Mouse (Mus musculus): ENCODE results near the gene Plekho2. TPM values are rescaled to one million over a fixed set of nuclear protein-coding genes. Genes with fewer than 3 reads are reported as not detected.

The Plekho2 gene
- polyA plus RNA-seq (2015; fragmentation: Nextera tagmentation; extraction: Ambion mirVana), result 5.8 and 7.6 TPM in 2 replicates

- peak within 1 kb of the TSS; percentile 75 for H3K9ac ChIP-seq
- H3K27me3 ChIP-seq, result no peaks in the 10 kb centered on the region
- ATAC-seq (ENCODE audit: low FRiP score), result peak; percentile 93
- H3K27ac ChIP-seq, result peak within 1 kb of the TSS; percentile 71
- peaks cover 48% of the 10 kb centered on the region for H3K4me1 ChIP-seq (replicated peaks)
- H3K4me2 ChIP-seq, result peak within 1 kb of the TSS; percentile 61
- peak within 1 kb of the TSS; percentile 54 for H3K4me3 ChIP-seq
- under 1% methylated on average over 42 of the region's 45 CpGs for WGBS
- H3K36me3 ChIP-seq, result no peaks in the 10 kb centered on the region
- no peaks in the 10 kb centered on the region for H3K9me3 ChIP-seq
These were observed at the start of gene Plekho2 for GRCm38 (mm10) chr9:65579781-65580371. Gene Plekho2 (minus strand): TSS chr9:65580040.

GRCm38 (mm10) chr9:65629025-65629766, 49.4 kb upstream of the Plekho2 start, which contains the start of gene Rbpms2:
Gene Rbpms2 (plus strand): TSS chr9:65629648.
- WGBS, result 2% methylated on average over 40 of the region's 40 CpGs
- no peaks in the 10 kb centered on the region for H3K36me3 ChIP-seq
- H3K27me3 ChIP-seq, result peaks cover 70% of the 10 kb centered on the region
- peak within 1 kb of the TSS; percentile 68 for H3K4me3 ChIP-seq
- peak within 1 kb of the TSS; percentile 78 for H3K9ac ChIP-seq
- H3K4me1 ChIP-seq (replicated peaks), result peaks cover 27% of the 10 kb centered on the region
- no peak for ATAC-seq (ENCODE audit: low FRiP score)
- H3K4me2 ChIP-seq, result peak within 1 kb of the TSS; percentile 93
- no peak within 1 kb of the TSS for H3K27ac ChIP-seq
- H3K9me3 ChIP-seq, result no peaks in the 10 kb centered on the region

- peaks cover 6% of the 10 kb centered on the region for H3K4me1 ChIP-seq (replicated peaks)
- no peaks in the 10 kb centered on the region for H3K9me3 ChIP-seq
- H3K9ac ChIP-seq, result no peak overlapping the region
- ATAC-seq (ENCODE audit: low FRiP score), result no peak
- H3K27ac ChIP-seq, result no peak overlapping the region
- H3K4me2 ChIP-seq, result no peak overlapping the region
- peaks cover 28% of the 10 kb centered on the region for H3K27me3 ChIP-seq
- 78% methylated on average over 2 of the region's 2 CpGs for WGBS
- no peak overlapping the region for H3K4me3 ChIP-seq
- no peaks in the 10 kb centered on the region for H3K36me3 ChIP-seq
These were observed 44.4 kb upstream of the Plekho2 start for GRCm38 (mm10) chr9:65624266-65624665.

- H3K27me3 ChIP-seq, result peaks cover 14% of the 10 kb centered on the region
- no peaks in the 10 kb centered on the region for H3K36me3 ChIP-seq
- no peak overlapping the region for H3K9ac ChIP-seq
- H3K4me2 ChIP-seq, result no peak overlapping the region
- ATAC-seq (ENCODE audit: low FRiP score), result no peak
- WGBS, result 95% methylated on average over 5 of the region's 5 CpGs
- H3K27ac ChIP-seq, result no peak overlapping the region
- no peaks in the 10 kb centered on the region for H3K9me3 ChIP-seq
- H3K4me3 ChIP-seq, result no peak overlapping the region
- H3K4me1 ChIP-seq (replicated peaks), result no peaks in the 10 kb centered on the region
These were observed 43.0 kb upstream of the Plekho2 start for GRCm38 (mm10) chr9:65622826-65623225.

- H3K4me1 ChIP-seq (replicated peaks), result no peaks in the 10 kb centered on the region
- H3K36me3 ChIP-seq, result no peaks in the 10 kb centered on the region
- no peak for ATAC-seq (ENCODE audit: low FRiP score)
- no peaks in the 10 kb centered on the region for H3K9me3 ChIP-seq
- no peak overlapping the region for H3K4me3 ChIP-seq
- H3K27ac ChIP-seq, result no peak overlapping the region
- H3K4me2 ChIP-seq, result no peak overlapping the region
- 81% methylated on average over 2 of the region's 2 CpGs for WGBS
- no peak overlapping the region for H3K9ac ChIP-seq
- H3K27me3 ChIP-seq, result peaks cover 5% of the 10 kb centered on the region; the same call in 1 of the 2 replicates
These were observed 41.8 kb upstream of the Plekho2 start for GRCm38 (mm10) chr9:65621666-65622065.

- WGBS, result 88% methylated on average over 4 of the region's 4 CpGs
These were observed 41.4 kb upstream of the Plekho2 start for GRCm38 (mm10) chr9:65621196-65621595.

GRCm38 (mm10) chr9:65619311-65619710, 39.5 kb upstream of the Plekho2 start:
- Histone ChIP-seq H3K27me3 (no peaks in the 10 kb centered on the region), H3K36me3 (no peaks in the 10 kb centered on the region), H3K9ac (no peak overlapping the region), H3K4me1 (replicated peaks) (no peaks in the 10 kb centered on the region), H3K27ac (no peak overlapping the region), H3K4me2 (no peak overlapping the region), H3K4me3 (no peak overlapping the region), H3K9me3 (no peaks in the 10 kb centered on the region)
- WGBS, result 66% methylated on average over 3 of the region's 3 CpGs
- no peak for ATAC-seq (ENCODE audit: low FRiP score)

More at GRCm38 (mm10) chr9:65621196-65621595, 41.4 kb upstream of the Plekho2 start:
- Histone ChIP-seq H3K9me3 (no peaks in the 10 kb centered on the region), H3K36me3 (no peaks in the 10 kb centered on the region), H3K4me1 (replicated peaks) (no peaks in the 10 kb centered on the region), H3K4me2 (no peak overlapping the region), H3K27ac (no peak overlapping the region), H3K4me3 (no peak overlapping the region), H3K27me3 (peaks cover under 1% of the 10 kb centered on the region; the same call in 1 of the 2 replicates), H3K9ac (no peak overlapping the region)
- no peak for ATAC-seq (ENCODE audit: low FRiP score)

GRCm38 (mm10) chr9:65613098-65613497, 33.3 kb upstream of the Plekho2 start:
- H3K36me3 ChIP-seq, result no peaks in the 10 kb centered on the region
- 82% methylated on average over 2 of the region's 2 CpGs for WGBS
- H3K27ac ChIP-seq, result no peak overlapping the region
- no peaks in the 10 kb centered on the region for H3K27me3 ChIP-seq
- H3K4me3 ChIP-seq, result no peak overlapping the region
- H3K9ac ChIP-seq, result no peak overlapping the region
- H3K9me3 ChIP-seq, result no peaks in the 10 kb centered on the region
- no peak overlapping the region for H3K4me2 ChIP-seq
- ATAC-seq (ENCODE audit: low FRiP score), result no peak
- H3K4me1 ChIP-seq (replicated peaks), result no peaks in the 10 kb centered on the region

GRCm38 (mm10) chr9:65611969-65612486, 32.2 kb upstream of the Plekho2 start:
- WGBS, result 86% methylated on average over 5 of the region's 5 CpGs
- no peak for ATAC-seq (ENCODE audit: low FRiP score)
- no peaks in the 10 kb centered on the region for H3K4me1 ChIP-seq (replicated peaks)

GRCm38 (mm10) chr9:65607120-65607519, 27.3 kb upstream of the Plekho2 start:
- no peaks in the 10 kb centered on the region for H3K9me3 ChIP-seq
- H3K27ac ChIP-seq, result no peak overlapping the region
- peaks cover 4% of the 10 kb centered on the region; the same call in 1 of the 2 replicates for H3K4me1 ChIP-seq (replicated peaks)
- H3K27me3 ChIP-seq, result peaks cover 8% of the 10 kb centered on the region
- H3K36me3 ChIP-seq, result no peaks in the 10 kb centered on the region
- H3K4me2 ChIP-seq, result no peak overlapping the region
- 48% methylated on average over 2 of the region's 2 CpGs for WGBS
- no peak overlapping the region for H3K9ac ChIP-seq
- no peak overlapping the region for H3K4me3 ChIP-seq
- no peak for ATAC-seq (ENCODE audit: low FRiP score)

More at GRCm38 (mm10) chr9:65611969-65612486, 32.2 kb upstream of the Plekho2 start:
- Histone ChIP-seq H3K4me3 (no peak overlapping the region), H3K36me3 (no peaks in the 10 kb centered on the region), H3K4me2 (no peak overlapping the region), H3K9ac (no peak overlapping the region), H3K27ac (no peak overlapping the region), H3K27me3 (no peaks in the 10 kb centered on the region), H3K9me3 (no peaks in the 10 kb centered on the region)

GRCm38 (mm10) chr9:65606321-65607109, 26.7 kb upstream of the Plekho2 start:
- peaks cover 4% of the 10 kb centered on the region; the same call in 1 of the 2 replicates for H3K4me1 ChIP-seq (replicated peaks)
- 0 out of 2 replicates have a peak overlapping the region, but pooled peaks have one; percentile 2 for H3K9ac ChIP-seq
- peaks cover 8% of the 10 kb centered on the region for H3K27me3 ChIP-seq
- H3K27ac ChIP-seq, result no peak overlapping the region
- H3K4me2 ChIP-seq, result no peak overlapping the region
- no peak for ATAC-seq (ENCODE audit: low FRiP score)
- 39% methylated on average over 8 of the region's 9 CpGs for WGBS
- no peak overlapping the region for H3K4me3 ChIP-seq
- H3K36me3 ChIP-seq, result no peaks in the 10 kb centered on the region
- H3K9me3 ChIP-seq, result no peaks in the 10 kb centered on the region
